Mouse (Mus musculus): ENCODE measurements around the gene Btnl1.

The Btnl1 gene

DNA sequence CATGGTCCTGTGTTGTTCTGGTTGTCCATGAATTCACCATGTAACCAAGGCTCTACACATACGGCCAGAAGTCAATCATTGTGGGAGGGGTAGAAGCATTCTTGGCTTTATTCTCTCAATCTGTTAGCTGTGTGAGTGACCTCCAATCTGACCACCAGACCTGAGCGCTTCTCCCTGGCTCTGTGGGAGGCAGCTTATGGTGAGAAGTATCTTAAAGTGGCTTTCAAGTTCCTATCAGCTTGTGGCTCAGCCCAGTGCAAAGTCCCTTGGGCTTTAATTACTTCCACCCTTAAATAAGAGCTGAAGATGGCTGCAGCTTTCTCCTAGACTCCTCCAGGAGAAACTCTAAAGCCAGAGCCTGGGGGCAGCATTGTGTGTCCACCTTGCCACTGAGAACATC lies at the start of gene Btnl1:
Btnl1 (plus strand) TSS at position 286 of the 400 bp plus-strand sequence.
- DNase-seq (ENCODE audit: low spot score) = no peak

DNA sequence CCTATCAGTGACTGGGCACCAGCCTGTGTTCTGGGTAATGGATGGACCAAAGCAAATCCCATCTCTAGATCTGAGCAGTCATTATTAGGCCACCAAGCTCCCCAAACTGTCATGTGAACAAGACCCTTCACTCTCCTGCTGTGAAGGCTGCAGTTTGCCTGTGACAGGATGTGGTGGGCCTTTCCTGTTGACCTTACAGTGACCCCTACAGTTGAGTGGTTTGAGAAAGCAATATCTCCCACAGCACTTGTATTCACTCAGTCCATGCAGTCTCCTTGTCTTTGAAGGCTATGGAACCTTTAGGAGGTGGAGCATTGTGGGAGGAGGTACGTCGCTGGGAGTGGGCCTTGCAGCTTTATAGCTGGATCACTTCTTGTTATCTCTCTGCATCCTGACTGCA lies 47.1 kb upstream of the Btnl1 start:
- DNase-seq (ENCODE audit: low spot score) = no peak

DNA sequence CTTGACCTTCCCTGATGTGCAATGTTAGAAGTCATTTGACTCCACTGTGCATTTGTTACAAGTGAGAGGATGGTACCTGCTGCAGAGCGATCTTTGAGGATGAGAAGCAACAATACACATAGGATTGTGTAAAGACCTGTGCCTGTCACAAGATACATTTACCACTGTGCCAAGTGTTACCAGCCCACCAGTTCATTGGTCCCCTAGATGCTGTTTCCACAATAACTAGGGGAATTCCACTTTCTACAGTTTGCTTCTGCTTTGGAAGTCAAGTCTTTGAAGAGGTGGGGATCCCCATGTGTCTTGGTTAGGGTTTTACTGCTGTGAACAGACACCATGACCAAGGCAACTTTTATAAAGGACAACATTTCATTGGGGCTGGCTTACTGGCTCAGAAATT lies 45.7 kb upstream of the Btnl1 start:
- DNase-seq (ENCODE audit: low spot score) = no peak

DNA sequence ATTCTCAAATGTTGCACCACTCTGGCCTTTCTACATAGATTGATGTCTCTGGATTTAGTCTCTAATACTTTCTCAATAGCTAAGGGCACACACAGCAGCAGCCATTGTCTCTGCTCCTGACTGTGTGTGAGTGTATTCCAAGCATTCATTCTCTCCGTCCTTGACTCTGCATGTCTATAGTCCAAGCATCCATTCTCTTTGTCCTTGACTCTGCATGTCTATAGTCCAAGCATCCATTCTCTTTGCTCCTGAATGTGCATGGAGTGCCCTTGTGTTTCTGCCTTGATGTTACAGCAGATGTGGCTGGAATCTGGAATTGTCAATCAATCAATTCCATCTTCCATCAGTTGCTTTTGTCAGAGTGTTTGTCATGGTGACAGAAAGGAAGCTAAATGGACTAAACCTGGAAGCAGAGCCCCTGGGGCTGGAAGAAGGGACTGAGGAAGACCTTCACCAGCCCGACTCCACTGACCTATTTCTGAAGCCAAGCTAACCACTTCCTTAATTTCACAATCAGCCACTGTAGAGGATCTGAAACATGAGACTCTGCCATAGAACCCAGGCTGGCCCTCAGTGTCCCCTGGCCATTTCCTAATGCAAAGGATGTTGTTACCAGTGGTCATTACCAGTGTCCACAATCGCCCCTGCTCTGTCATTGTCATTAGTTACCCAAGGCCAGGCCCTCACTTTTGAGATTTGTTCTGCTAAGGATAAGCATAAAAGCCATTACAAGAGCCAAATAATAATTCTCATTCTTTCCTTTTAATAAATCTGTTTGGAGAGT lies 36.1 kb upstream of the Btnl1 start:
- peak; percentile 43 for DNase-seq (ENCODE audit: low spot score)

DNA sequence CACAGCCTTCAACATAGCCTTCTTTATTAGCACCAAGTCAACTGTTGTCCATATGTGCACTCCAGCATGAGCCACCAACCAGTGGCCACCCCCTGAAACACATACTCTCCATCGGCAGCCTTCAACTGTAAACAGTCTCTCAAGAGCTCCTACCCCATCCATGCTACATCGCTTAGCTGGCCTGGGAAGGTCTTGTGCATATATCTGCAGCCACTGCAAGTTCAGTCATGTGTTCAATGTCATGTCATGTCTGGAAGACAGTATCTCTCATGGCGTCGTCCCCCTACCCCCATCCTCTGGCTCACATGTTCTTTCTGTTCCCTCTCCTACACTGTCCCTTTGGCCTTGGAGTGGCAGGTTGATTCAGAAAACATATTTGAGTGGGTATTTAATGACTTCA lies 32.0 kb upstream of the Btnl1 start:
- no peak for DNase-seq (ENCODE audit: low spot score)

DNA sequence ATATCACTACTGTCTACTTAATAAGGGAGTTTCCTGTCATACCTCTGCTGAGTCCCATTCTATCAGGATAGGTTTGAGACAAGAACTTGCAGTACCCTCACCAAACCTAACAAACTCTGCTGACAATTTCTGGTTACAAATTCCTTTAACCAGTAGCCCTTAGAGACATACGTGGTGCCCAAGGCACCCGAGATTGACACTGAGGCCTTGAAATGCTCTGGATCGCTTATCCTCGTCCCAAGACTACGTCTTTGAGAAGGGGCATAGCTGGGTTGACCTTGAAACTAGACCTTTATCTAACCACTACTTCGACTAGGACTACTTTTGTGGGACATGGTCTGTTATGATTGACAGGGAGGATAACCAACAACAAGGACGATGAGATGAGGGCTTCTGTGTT lies 31.4 kb upstream of the Btnl1 start:
- no peak for DNase-seq (ENCODE audit: low spot score)

DNA sequence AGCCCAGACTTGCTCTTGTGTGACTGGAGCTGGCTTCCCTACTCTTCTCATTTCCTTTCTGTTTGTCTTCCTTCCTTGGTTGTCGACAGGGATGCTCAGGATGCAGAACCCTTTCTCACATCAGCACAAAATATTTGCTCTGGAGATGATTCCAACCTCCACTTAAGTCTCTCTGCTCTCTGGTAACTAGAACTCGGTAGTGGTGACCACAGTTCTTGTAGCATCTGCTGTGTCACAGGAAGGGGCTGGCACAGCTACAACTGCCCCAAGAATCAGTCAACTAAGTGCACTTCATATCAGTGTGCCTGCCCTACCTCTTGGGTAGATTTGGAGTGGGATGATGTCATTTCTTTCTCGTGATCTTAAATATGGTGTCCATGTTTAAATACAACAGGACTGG lies 30.9 kb upstream of the Btnl1 start:
- peak; percentile 24 for DNase-seq (ENCODE audit: low spot score)

DNA sequence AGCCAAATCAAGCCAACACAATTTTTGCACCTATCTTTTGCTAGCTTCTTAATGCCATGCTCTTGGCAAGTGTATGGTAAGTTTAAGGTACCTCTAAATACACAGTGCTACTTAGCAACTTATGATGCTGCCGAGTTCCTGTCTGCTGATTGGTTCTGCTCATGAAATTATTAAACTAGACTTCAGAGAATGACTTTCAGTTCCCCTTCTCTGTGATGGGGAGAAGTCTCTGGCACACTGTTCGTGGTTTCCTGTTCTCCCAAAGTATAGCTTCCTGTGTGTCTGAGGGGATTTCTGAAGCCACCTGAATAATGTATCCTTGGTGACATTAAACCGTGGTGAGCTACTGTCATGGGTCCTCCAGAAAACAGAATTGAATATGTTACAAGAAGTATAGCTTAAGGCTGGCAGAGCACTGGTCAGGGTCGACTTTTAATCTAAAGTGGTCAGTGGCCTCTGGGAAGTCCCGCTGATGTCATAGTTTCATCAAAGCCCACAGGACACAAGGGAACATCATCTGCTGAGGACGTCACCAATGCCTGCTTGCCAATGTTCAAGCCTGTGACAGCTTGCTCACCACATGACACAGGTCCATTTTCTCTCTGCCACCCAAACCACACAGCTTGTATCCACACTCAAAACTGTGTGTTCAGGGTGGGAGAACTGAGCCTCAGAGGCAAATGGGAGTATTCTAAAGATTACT lies 29.2 kb upstream of the Btnl1 start:
- DNase-seq (ENCODE audit: low spot score) = peak; percentile 88

DNA sequence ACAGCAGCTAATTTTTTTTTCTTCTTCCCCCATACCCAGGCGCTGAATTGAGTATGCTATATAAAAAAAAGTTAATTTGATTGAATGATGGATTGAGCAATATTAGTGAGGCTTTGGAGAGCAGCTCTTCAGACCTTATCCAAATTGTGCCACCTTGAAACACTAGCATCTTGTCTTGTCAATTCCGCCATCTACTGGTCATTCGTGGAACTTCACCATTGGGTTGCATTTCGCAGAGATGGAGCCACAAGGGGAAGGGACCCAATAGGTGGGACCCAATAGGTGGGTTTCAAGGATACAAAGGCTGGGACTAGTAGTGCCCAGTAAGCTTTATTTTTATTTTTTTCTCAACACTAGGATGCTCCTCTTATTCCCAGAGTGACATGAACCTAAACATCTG lies 27.5 kb upstream of the Btnl1 start:
- peak; percentile 79 for DNase-seq (ENCODE audit: low spot score)

DNA sequence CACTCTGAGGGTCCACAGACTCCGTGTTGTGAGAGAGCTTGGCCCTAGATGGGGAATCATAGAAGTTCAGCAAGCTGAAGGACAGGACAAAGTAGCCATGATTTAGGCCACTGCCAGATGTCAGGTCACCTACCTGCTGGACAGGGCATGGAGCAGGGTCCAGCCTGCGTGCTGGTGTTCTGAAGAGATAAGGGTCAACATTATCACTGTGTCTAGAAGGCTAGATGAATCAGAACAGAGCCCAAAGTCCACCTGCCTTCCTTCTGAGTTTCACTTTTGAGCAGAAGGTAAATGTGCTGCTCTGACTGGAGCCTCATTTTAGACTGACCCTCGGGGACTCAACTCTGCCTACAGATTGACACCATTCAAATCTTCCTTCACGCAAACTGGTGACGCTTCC lies 22.4 kb upstream of the Btnl1 start, which contains the start of gene Btnl2:
Btnl2 (plus strand) TSS at position 284 of the 400 bp plus-strand sequence.
- no peak for DNase-seq (ENCODE audit: low spot score)

DNA sequence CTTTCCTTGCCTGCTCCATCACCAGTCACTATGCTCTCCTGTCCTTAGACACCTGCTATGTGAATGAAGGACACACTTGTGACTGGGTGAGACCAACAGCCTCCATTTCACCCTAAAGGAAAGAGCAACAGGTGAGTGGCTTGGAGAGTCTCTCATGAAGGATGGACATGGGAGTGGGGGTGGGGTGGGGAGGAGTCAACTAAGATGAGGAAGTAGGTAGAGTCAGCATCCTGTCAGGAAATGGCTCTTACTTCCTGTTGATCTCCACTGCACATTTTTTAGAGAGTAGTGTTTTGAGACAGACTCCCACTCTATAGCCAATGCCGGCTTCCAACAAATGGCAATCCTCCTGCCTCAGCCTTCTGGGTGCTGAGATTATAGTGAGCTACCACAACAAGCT lies 22.0 kb upstream of the Btnl1 start:
- DNase-seq (ENCODE audit: low spot score) = peak; percentile 32

DNA sequence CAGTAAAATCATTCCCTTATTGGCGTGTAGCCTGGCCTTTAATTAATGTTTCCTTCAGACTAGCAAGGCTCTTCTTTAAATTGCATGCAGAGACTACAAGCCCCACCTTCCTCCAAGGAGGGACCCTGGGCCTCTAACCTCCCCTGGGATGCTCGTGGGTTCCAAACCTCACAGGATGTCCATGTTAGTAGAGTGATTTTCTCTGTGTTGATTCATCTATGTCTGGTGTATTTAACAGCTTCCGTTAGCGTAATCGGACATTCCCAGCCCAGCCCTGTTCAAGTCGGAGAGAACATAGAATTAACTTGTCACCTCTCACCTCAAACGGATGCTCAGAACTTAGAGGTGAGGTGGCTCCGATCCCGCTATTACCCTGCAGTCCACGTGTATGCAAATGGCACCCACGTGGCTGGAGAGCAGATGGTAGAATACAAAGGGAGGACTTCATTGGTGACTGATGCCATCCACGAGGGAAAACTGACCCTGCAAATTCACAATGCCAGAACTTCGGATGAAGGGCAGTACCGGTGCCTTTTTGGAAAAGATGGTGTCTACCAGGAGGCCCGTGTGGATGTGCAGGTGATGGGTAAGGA lies 13.9 kb upstream of the Btnl1 start:
- no peak for DNase-seq (ENCODE audit: low spot score)

DNA sequence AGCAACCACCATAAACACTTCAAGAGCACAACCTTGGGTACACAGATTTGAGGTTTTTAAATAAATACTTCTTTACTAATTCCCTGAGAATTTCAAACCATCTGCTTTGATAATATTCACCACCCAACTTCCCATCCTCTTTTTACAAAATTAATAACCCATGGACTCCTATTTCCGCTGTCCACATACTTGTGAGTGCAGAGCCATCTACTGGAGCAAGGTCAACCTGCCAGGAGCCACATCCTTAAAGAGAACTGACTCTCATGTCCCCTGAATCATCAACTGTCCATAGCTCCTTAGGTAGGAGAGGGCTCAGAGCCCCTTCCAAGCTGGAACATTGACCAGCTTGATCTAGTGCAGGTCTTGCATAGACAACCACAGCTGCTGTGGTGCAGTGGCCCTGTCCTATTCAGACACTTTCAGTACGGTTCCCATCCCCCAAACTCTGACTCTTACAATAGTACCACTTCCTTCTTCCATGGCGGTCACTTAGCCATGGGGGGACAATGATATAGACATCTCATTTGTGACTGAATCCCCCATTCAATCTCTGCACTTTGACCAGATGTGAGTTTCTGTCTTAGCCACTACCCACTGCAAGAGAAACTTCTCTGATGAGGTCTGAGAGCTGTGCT lies 13.1 kb upstream of the Btnl1 start:
- DNase-seq (ENCODE audit: low spot score) = no peak

DNA sequence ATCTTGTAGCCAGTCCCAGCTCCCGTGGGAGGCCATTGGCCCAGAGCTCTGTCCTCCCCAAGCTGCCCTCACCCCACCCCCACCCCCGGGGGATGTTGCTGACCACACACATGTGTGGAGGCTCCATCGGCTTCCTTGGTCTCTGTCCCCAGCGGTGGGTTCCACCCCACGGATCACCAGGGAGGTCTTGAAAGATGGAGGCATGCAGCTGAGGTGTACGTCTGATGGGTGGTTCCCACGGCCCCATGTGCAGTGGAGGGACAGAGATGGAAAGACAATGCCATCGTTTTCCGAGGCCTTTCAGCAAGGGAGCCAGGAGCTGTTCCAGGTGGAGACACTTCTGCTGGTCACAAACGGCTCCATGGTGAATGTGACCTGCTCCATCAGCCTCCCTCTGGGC lies 11.9 kb upstream of the Btnl1 start:
- DNase-seq (ENCODE audit: low spot score) = no peak

DNA sequence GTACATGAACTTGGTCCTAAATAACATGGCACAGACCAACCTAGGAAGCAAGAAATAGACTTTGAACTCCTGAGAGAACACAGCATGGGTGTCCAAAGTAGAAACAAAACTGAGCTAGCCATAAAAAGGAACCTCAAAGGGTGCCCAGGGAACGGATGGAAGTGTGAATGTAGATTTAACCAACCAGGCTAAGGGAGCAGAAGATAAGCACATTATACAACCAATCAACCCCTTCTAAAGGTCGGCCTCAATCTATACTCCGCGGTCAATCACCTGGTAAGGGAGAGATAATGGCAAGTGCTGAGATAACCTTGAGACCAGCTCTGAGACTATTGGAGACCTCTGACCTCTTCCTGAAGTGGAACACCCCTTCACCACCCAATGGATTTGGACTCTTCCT lies 6.4 kb upstream of the Btnl1 start:
- DNase-seq (ENCODE audit: low spot score) = no peak

DNA sequence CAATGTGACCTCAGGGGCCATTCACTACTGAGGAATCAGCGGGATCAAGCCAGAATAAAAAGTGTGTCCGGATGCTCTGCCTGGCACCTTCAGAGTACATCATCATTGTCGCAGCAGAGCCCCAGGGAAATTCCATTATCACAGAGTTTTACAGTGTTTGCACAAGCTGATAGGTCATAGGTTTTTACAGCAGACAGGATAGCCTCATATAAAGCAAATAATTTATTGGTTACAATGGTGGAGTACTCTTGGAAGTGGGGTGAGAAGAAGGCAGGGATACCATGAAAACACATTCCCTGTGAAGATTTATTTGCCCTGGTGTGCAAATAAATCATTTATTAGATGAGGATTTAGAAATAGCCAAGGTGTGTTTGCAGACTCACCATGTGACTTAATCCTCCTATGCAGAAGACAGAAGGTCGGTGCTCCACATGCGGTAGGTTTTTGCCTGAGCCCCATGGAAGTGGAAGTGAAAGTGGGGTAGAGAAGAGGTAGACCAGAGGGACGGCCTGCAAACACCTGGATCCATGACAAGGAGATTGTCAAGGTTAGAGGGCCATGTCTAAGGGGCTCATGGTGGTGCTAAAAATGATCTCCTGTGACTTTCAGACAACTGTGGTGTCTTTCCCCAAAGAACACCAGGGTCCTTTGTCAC lies 3.8 kb upstream of the Btnl1 start:
- DNase-seq (ENCODE audit: low spot score) = no peak

DNA sequence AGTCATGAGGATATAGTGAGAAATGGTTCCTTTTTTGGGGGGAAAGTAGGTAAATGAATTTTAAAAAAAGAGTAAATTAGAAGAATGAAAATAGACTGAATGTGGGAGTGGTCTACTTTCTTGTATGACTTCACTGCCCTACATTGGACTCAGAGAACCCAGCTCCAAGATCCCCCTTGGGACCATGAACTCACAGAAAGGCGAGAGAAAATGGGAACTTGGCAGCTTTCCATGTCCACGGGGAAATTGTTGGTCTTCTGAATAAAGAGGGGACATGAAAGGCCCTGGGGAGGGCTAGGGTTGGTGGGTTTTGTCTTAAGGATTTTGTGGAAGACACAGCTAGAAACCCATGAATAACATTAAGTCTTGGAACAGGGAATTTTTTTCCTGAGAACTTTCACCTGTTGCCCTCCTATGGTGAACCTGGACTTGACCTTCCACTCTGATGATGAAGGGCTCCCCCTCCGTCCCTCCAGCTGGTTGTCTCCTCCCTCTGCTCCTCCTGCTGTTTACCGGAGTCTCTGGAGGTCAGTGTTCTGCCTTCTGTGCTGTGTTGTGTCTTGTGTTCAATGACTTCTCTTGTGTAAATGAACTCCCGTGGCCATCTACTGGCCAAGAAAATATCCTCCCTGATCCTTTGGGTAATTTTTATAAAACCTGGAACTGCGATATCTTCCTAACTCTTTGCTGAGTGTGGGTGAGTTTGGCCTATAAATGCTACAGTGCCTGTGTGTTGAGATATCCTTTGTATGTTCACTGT lies 698 bp downstream of the Btnl1 start:
- no peak for DNase-seq (ENCODE audit: low spot score)

DNA sequence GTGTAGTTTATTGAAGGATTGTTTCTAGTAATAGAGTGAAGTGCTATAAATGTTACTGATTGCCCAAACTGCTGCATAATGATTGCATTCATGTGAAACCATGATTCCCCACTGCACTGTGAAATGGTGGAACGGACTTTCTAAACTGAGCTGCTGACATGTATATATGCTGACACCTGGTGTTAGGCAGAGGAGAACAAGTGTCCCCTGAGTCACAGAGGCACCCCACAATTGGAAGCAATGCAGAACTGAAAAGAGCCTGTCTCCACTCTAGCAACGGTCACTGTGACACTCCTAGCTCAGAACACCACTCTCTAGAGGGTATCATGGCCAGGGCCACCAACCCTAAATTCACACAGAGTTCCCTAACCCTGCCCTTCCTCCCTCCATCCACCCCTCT lies 1.8 kb downstream of the Btnl1 start:
- no peak for DNase-seq (ENCODE audit: low spot score)

DNA sequence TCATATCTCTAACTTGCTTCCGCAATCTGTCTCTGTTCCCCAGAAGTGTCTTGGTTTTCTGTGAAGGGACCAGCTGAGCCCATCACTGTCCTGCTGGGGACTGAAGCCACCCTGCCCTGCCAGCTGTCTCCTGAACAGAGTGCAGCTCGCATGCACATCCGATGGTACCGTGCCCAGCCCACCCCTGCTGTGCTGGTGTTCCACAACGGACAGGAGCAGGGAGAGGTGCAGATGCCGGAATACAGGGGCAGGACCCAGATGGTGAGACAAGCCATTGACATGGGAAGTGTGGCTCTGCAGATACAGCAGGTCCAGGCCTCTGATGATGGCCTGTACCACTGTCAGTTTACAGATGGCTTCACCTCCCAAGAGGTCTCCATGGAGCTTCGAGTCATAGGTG lies 2.5 kb downstream of the Btnl1 start:
- no peak for DNase-seq (ENCODE audit: low spot score)

DNA sequence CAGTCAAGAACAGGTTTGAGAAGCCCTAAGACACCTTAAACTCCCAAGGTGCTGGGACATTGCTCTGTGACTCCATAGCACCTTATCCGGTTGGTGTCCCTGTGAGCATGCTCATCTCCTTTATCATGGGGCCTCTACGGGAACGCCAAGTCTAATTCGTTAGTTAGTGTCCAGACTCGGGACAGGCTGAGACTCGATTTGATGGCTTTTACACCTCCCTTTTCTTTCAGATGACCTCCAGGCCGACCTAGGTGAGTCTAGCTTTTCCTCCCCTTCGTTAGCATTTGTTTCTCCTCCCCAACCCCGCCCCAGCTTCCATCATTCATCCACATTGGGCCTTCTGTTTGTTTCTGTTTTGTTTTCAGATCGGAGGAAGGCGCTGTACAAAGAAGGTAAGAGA lies 4.9 kb downstream of the Btnl1 start:
- DNase-seq (ENCODE audit: low spot score) = no peak

DNA sequence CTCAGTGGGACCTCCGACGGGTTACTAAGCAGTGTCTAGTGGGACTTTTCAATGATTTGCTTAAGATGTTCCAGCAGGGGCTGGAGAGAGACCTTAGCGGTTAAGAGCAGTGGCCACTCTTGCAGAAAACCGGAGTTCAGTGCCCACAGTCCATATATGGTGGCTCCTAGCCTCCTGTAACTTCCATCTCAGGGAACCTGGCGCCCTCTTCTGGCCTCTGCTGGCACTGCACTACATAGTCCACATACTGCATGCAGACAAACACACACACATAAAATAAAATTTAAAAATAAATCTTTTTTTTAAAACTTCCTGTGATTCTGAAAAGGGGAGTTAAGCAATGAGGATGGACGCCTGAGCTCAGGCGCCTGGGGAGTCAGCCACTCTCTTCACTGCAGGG lies 6.3 kb downstream of the Btnl1 start:
- DNase-seq (ENCODE audit: low spot score) = no peak

DNA sequence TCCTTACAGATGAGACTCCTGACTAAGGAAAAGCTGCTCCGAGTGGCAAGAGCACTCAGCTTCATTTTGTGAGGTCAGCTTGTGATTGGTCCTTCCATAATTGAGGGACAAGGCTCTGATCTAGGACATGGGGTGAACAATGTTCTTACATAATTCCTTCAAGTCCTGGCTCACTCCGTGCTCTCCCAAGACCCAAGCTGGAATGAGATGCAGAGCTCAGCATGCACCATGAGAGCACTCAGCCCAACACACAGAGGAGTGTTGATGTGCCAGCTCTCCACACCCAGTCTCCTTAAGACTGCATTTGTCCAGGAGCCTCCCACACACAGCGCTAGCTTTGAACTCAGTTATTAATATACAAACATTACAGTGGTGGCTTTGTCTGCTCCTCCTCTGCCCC lies 7.8 kb downstream of the Btnl1 start:
- no peak for DNase-seq (ENCODE audit: low spot score)

Measured in lung, postnatal 25 days (tissue).